Mouse (Mus musculus): ENCODE data around the gene Pik3ca.

Gene Pik3ca

GRCm38 (mm10) chr3:32397461-32398174 lies at the start of gene Pik3ca:
Pik3ca (plus strand) TSS chr3:32397671.
- DNase-seq, result peak; percentile 71 to 76

GRCm38 (mm10) chr3:32347881-32348280 lies 49.6 kb upstream of the Pik3ca start:
- no peak for DNase-seq

- DNase-seq, result no peak
These were observed 36.2 kb upstream of the Pik3ca start for GRCm38 (mm10) chr3:32361221-32361620.

GRCm38 (mm10) chr3:32364195-32364594 lies 33.3 kb upstream of the Pik3ca start:
- no peak for DNase-seq

GRCm38 (mm10) chr3:32364841-32365545 lies 32.5 kb upstream of the Pik3ca start:
- no peak for DNase-seq

- DNase-seq, result peak; percentile 86 to 88
These were observed 31.8 kb upstream of the Pik3ca start, which contains the start of gene Zmat3 for GRCm38 (mm10) chr3:32365546-32366245. Zmat3 (minus strand) TSS chr3:32366014.

- no peak for DNase-seq
These were observed 31.2 kb upstream of the Pik3ca start for GRCm38 (mm10) chr3:32366246-32366734.

GRCm38 (mm10) chr3:32367516-32367915 lies 30.0 kb upstream of the Pik3ca start:
- no peak for DNase-seq

- no peak for DNase-seq
These were observed 25.5 kb upstream of the Pik3ca start for GRCm38 (mm10) chr3:32371957-32372356.

GRCm38 (mm10) chr3:32372470-32372869 lies 25.0 kb upstream of the Pik3ca start:
- DNase-seq, result no peak

- no peak for DNase-seq
These were observed 24.2 kb upstream of the Pik3ca start for GRCm38 (mm10) chr3:32373236-32373635.

GRCm38 (mm10) chr3:32379891-32380290 lies 17.6 kb upstream of the Pik3ca start:
- peak; percentile 33 to 50 for DNase-seq

GRCm38 (mm10) chr3:32381556-32381955 lies 15.9 kb upstream of the Pik3ca start:
- no peak for DNase-seq

GRCm38 (mm10) chr3:32392841-32393240 lies 4.6 kb upstream of the Pik3ca start:
- no peak for DNase-seq

- no peak for DNase-seq
These were observed 3.5 kb upstream of the Pik3ca start for GRCm38 (mm10) chr3:32393986-32394385.

- DNase-seq, result peak; percentile 45 to 61
These were observed 1.5 kb upstream of the Pik3ca start for GRCm38 (mm10) chr3:32395771-32396551.

- peak; percentile 98 to 99 for DNase-seq
These were observed 544 bp upstream of the Pik3ca start for GRCm38 (mm10) chr3:32396794-32397460.

- DNase-seq, result no peak
These were observed 686 bp downstream of the Pik3ca start for GRCm38 (mm10) chr3:32398175-32398538.

GRCm38 (mm10) chr3:32398623-32399022 lies 1.2 kb downstream of the Pik3ca start:
- DNase-seq, result no peak

GRCm38 (mm10) chr3:32399381-32399780 lies 1.9 kb downstream of the Pik3ca start:
- DNase-seq, result no peak

GRCm38 (mm10) chr3:32399931-32400330 lies 2.5 kb downstream of the Pik3ca start:
- DNase-seq, result peak; percentile 13 to 27

GRCm38 (mm10) chr3:32401591-32401990 lies 4.1 kb downstream of the Pik3ca start:
- no peak for DNase-seq
